Mouse (Mus musculus) midbrain, embryonic 13.5 days (tissue): ENCODE data around the gene Uhrf1bp1l. TPM values are rescaled to one million over a fixed set of nuclear protein-coding genes. Genes with fewer than 3 reads are reported as not detected.

ENCODE experiments used
- ATAC-seq: fragments of 200-750 bp; cut with Nextera tagmentation; 2 replicates; pipeline ENCODE4 v1.8.0; 2017; ENCODE audit warnings: mild to moderate bottlenecking, moderate TSS enrichment, moderate library complexity
- H3K27ac ChIP-seq: fragments of 300-500 bp; sonication (generic); 2 replicates; pipeline ENCODE4 v1.5.1; 2015; ENCODE audit warnings: inconsistent platforms, mild to moderate bottlenecking, moderate library complexity
- H3K27me3 ChIP-seq: fragments of 300-500 bp; sonication (generic); 2 replicates; pipeline ENCODE4 v1.6.1; 2015; ENCODE audit warnings: mild to moderate bottlenecking, inconsistent platforms
- H3K36me3 ChIP-seq: fragments of 300-500 bp; sonication (generic); 2 replicates; pipeline ENCODE4 v1.6.1; 2015; ENCODE audit warnings: mild to moderate bottlenecking, inconsistent platforms
- H3K4me1 ChIP-seq: fragments of 300-500 bp; sonication (generic); replicated peaks from 2 replicates; pipeline ENCODE4 v1.6.1; 2015; ENCODE audit warnings: inconsistent platforms
- H3K4me2 ChIP-seq: fragments of 300-500 bp; sonication (generic); replicated peaks from 2 replicates; pipeline ENCODE4 v1.6.1; 2015; ENCODE audit warnings: moderate library complexity, mild to moderate bottlenecking, inconsistent platforms
- H3K4me3 ChIP-seq: fragments of 300-500 bp; sonication (generic); replicated peaks from 2 replicates; pipeline ENCODE4 v1.5.1; 2015; ENCODE audit warnings: mild to moderate bottlenecking, inconsistent platforms
- H3K9ac ChIP-seq: fragments of 300-500 bp; sonication (generic); replicated peaks from 2 replicates; pipeline ENCODE4 v1.6.1; 2015; ENCODE audit warnings: mild to moderate bottlenecking, inconsistent platforms
- H3K9me3 ChIP-seq: fragments of 300-500 bp; sonication (generic); 2 replicates; pipeline ENCODE4 v1.6.1; 2016; ENCODE audit warnings: mild to moderate bottlenecking, inconsistent platforms
- WGBS: fragments of 180-500 bp; shearing (Covaris S2); methylation state at CpG from one replicate; pipeline ENCODE4 v1.1.7; 2015; 5-methylcytosine and 5-hydroxymethylcytosine counted together
- polyA plus RNA-seq: library from polyadenylated mRNA; unstranded; fragments of >200 nt; fragmentation: Nextera tagmentation; extraction: Ambion mirVana; gene quantifications from 2 replicates; pipeline ENCODE4 v1.2.1, GENCODE M21; 2015

Gene Uhrf1bp1l
- polyA plus RNA-seq, 1 experiment from 2014 or later: 29.9 TPM

DNA sequence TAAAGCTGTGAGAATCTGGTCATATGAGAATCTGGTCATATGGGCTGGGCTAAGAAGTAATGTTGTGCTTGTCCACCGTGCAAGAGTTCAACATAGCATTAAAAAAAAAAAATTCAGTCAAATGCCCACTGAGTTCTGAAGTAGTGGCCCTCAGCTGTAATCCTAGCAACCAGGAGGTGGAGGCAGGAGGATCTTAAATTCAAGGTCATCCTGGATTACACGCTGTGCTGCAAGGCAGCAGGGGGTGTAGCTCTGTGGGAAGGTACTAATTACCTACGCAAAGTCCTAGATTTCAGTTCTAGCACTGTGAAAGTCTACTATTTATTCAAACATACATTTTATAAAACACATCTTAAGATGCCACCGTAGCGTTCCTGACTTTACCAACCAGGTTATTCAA, 13.4 kb upstream of the Uhrf1bp1l start:
- H3K4me2 ChIP-seq: peak overlapping the region; percentile 74
- H3K4me1 ChIP-seq: peaks cover 18% of the 10 kb centered on the region
- no peak overlapping the region for H3K27ac ChIP-seq
- peak overlapping the region; percentile 65 for H3K9ac ChIP-seq
- 12% methylated on average over 5 of the region's 5 CpGs for WGBS
- H3K9me3 ChIP-seq: no peaks in the 10 kb centered on the region
- H3K27me3 ChIP-seq: no peaks in the 10 kb centered on the region
- H3K36me3 ChIP-seq: peaks cover 9% of the 10 kb centered on the region
- ATAC-seq: no peak
- H3K4me3 ChIP-seq: peak overlapping the region; percentile 66

DNA sequence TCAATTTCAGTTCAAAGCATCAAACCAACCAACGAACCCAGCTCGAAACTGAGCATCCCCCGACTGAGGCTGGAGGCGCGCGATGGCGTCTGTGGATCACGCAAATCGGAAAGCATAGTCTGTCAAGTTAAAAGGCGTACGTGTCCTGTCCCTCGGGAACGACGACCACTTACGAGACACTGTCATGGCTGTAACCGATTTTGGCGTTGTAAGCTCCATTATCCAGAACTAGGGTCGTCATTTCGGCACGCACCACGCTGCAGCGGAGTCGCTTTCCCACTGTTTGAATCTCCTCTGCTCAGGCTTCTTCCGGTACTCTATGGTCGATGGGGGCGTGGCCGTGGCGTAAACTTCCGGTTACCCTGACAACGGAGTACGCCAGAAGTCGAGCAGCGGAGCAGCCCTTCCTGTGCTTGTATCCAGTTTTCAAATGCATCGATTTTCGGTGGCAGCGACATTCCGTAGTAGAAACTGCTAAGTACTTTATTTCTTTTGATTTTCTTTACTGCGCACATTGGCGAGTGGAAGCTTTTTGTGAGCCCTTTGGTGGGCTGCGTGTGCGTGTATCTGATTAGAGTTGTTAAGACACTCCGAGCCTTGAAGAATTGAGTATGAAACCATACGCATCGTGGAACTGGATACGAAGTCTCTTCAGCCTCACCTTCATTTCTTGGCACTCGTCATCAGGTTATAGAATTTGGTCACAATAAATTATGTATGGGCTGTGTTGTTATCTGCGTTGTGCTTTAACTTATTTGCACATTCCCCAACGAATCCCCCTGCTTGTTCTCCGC, 12.6 kb upstream of the Uhrf1bp1l start, which contains the start of gene Actr6:
Gene Actr6, minus strand, starts transcription at position 295 of the 794 bp plus-strand sequence.
- Histone ChIP-seq H3K9me3 (no peaks in the 10 kb centered on the region), H3K4me2 (peak within 1 kb of the TSS; percentile 74), H3K4me3 (peak within 1 kb of the TSS; percentile 66), H3K27me3 (no peaks in the 10 kb centered on the region), H3K27ac (peak within 1 kb of the TSS; percentile 76), H3K9ac (peak within 1 kb of the TSS; percentile 65), H3K4me1 (peaks cover 18% of the 10 kb centered on the region), H3K36me3 (peaks cover 4% of the 10 kb centered on the region; the same call in 1 of the 2 replicates)
- 1% methylated on average over 49 of the region's 49 CpGs for WGBS
- ATAC-seq: peak; percentile 99

- H3K4me3 ChIP-seq: no peak overlapping the region
- no peaks in the 10 kb centered on the region for H3K27me3 ChIP-seq
- 48% methylated on average over 5 of the region's 5 CpGs for WGBS
- no peak overlapping the region for H3K4me2 ChIP-seq
- no peaks in the 10 kb centered on the region for H3K36me3 ChIP-seq
- no peak overlapping the region for H3K9ac ChIP-seq
- peaks cover 5% of the 10 kb centered on the region for H3K4me1 ChIP-seq
- H3K9me3 ChIP-seq: no peaks in the 10 kb centered on the region
- no peak for ATAC-seq
- no peak overlapping the region for H3K27ac ChIP-seq
Measured at GRCm38 (mm10) chr10:89737092-89737491, 7.7 kb upstream of the Uhrf1bp1l start.

DNA sequence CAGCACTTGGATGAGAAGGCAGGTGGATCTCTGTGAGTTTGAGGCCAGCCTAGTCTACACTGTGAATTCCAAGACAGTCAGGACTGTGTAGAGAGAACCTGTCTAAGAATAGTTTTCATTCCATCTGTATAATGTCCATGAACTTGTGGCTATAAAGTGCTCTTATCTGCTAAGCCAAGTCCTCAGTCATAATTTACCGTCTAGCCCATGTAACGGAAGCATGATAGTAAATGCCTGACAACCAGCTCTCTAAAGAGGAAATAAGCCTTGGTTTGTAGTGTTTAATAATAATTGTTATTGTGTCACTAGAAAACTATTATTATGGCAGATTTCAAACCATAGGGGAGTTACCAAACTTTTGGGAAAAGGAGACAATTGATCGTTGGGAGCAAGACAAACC, 6.9 kb upstream of the Uhrf1bp1l start:
- Histone ChIP-seq H3K4me3 (no peak overlapping the region), H3K4me1 (peaks cover under 1% of the 10 kb centered on the region), H3K36me3 (no peaks in the 10 kb centered on the region), H3K27ac (no peak overlapping the region), H3K9ac (no peak overlapping the region), H3K27me3 (no peaks in the 10 kb centered on the region), H3K4me2 (no peak overlapping the region), H3K9me3 (no peaks in the 10 kb centered on the region)
- no peak for ATAC-seq
- WGBS: 92% methylated on average over 3 of the region's 3 CpGs

DNA sequence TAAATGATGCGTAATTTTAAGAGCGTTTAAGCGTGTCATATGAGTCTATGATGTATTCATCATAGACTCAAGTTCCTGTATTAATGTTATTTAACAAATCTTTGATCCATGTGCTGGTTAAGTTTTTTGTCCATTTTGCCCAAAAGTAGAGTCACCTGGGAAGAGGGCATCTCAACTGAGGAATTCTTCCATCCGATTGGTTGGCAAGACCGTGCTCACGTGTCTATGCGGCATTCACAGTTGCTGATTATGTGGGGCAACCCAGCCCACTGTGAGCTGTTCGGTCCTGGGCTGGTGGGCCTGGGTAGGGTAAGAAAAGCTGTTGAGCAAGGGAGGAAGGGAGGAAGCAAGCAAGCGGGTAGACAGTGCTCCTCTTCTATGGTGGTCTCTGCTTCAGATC, 6.4 kb upstream of the Uhrf1bp1l start:
- Histone ChIP-seq H3K27ac (no peak overlapping the region), H3K4me3 (no peak overlapping the region), H3K36me3 (no peaks in the 10 kb centered on the region), H3K4me2 (no peak overlapping the region), H3K27me3 (no peaks in the 10 kb centered on the region), H3K9me3 (no peaks in the 10 kb centered on the region), H3K9ac (no peak overlapping the region), H3K4me1 (no peaks in the 10 kb centered on the region)
- no peak for ATAC-seq
- 91% methylated on average over 9 of the region's 9 CpGs for WGBS

- no peaks in the 10 kb centered on the region for H3K36me3 ChIP-seq
- no peaks in the 10 kb centered on the region for H3K27me3 ChIP-seq
- peaks cover 3% of the 10 kb centered on the region; the same call in 1 of the 2 replicates for H3K4me1 ChIP-seq
- no peak overlapping the region for H3K9ac ChIP-seq
- no peak overlapping the region for H3K4me3 ChIP-seq
- no peak overlapping the region for H3K4me2 ChIP-seq
- WGBS: 62% methylated on average over 7 of the region's 7 CpGs
- H3K27ac ChIP-seq: no peak overlapping the region
- no peaks in the 10 kb centered on the region for H3K9me3 ChIP-seq
- ATAC-seq: no peak
Measured at GRCm38 (mm10) chr10:89739703-89740102, 5.1 kb upstream of the Uhrf1bp1l start.

DNA sequence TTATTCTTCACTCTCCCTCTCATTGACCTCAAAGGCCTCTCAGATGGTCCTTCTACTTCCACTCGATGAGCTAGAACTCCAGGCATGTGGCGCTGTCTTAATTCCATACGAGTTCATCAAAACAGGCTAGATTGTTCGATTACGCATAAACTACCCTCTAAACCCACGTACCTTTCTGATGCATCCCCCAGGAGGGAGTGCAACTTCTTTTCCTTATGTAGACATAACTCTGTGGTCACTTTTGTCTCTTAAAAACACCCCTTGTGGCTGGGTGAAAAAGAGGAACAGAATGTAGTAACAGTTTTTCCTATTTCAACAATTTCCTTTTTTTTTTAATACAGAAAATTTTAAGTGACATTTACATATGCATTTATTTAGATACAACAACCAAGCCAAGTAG, 3.8 kb upstream of the Uhrf1bp1l start:
- H3K4me1 ChIP-seq: peaks cover 3% of the 10 kb centered on the region; the same call in 1 of the 2 replicates

GRCm38 (mm10) chr10:89743266-89743665, 1.5 kb upstream of the Uhrf1bp1l start:
- Histone ChIP-seq H3K4me1 (peaks cover 14% of the 10 kb centered on the region), H3K9me3 (no peaks in the 10 kb centered on the region), H3K9ac (no peak overlapping the region), H3K4me3 (no peak overlapping the region), H3K4me2 (no peak overlapping the region), H3K27ac (no peak overlapping the region), H3K27me3 (no peaks in the 10 kb centered on the region), H3K36me3 (no peaks in the 10 kb centered on the region)
- ATAC-seq: no peak
- 91% methylated on average over 4 of the region's 4 CpGs for WGBS

More for the DNA sequence above, 3.8 kb upstream of the Uhrf1bp1l start:
- Histone ChIP-seq H3K27me3 (no peaks in the 10 kb centered on the region), H3K4me2 (no peak overlapping the region), H3K4me3 (no peak overlapping the region), H3K9me3 (no peaks in the 10 kb centered on the region), H3K9ac (no peak overlapping the region), H3K27ac (no peak overlapping the region), H3K36me3 (no peaks in the 10 kb centered on the region)
- WGBS: 86% methylated on average over 6 of the region's 6 CpGs
- no peak for ATAC-seq

- Histone ChIP-seq H3K9ac (no peak overlapping the region), H3K4me2 (peak overlapping the region; percentile 78), H3K4me1 (peaks cover 14% of the 10 kb centered on the region), H3K36me3 (no peaks in the 10 kb centered on the region), H3K27ac (no peak overlapping the region), H3K27me3 (no peaks in the 10 kb centered on the region), H3K9me3 (no peaks in the 10 kb centered on the region), H3K4me3 (peak overlapping the region; percentile 93)
- 31% methylated on average over 3 of the region's 3 CpGs for WGBS
- no peak for ATAC-seq
Measured at GRCm38 (mm10) chr10:89744341-89744740, 450 bp upstream of the Uhrf1bp1l start.

DNA sequence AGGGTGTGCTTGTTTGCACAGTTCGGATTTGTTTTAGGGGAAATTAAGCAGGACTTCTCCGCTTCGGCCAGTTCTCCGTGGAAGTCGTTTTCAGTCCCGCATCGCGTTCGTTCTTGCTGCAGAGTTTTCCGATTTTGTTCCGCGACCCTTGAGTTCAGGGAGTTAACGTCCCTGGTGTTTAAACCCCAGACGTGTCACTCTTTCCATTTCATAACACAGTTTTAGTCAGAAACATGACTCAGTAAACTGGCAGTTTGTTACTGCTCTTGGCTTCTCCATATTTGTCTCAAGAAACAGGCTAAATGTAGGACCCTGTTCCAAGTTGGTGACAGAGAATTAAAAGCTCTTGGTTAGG, 852 bp downstream of the Uhrf1bp1l start:
- H3K4me2 ChIP-seq: peak overlapping the region; percentile 78
- H3K4me3 ChIP-seq: peak overlapping the region; percentile 93
- no peaks in the 10 kb centered on the region for H3K27me3 ChIP-seq
- H3K9me3 ChIP-seq: no peaks in the 10 kb centered on the region
- WGBS: under 1% methylated on average over 14 of the region's 14 CpGs
- H3K4me1 ChIP-seq: peaks cover 14% of the 10 kb centered on the region
- H3K9ac ChIP-seq: peak overlapping the region; percentile 93
- no peak for ATAC-seq
- no peaks in the 10 kb centered on the region for H3K36me3 ChIP-seq
- peak overlapping the region; percentile 95; the same call in 1 of the 2 replicates for H3K27ac ChIP-seq

- 62% methylated on average over 3 of the region's 3 CpGs for WGBS
- H3K36me3 ChIP-seq: no peaks in the 10 kb centered on the region
- no peaks in the 10 kb centered on the region for H3K9me3 ChIP-seq
- H3K4me2 ChIP-seq: peak overlapping the region; percentile 28; the same call in 1 of the 2 replicates
- H3K4me1 ChIP-seq: peaks cover 14% of the 10 kb centered on the region
- no peak for ATAC-seq
- H3K4me3 ChIP-seq: no peak overlapping the region
- H3K9ac ChIP-seq: no peak overlapping the region
- H3K27me3 ChIP-seq: no peaks in the 10 kb centered on the region
- H3K27ac ChIP-seq: no peak overlapping the region
Measured at GRCm38 (mm10) chr10:89746581-89746980, 1.8 kb downstream of the Uhrf1bp1l start.

GRCm38 (mm10) chr10:89747221-89747905, 2.6 kb downstream of the Uhrf1bp1l start:
- H3K9me3 ChIP-seq: no peaks in the 10 kb centered on the region
- no peak overlapping the region for H3K27ac ChIP-seq
- H3K36me3 ChIP-seq: no peaks in the 10 kb centered on the region
- no peak for ATAC-seq
- WGBS: 96% methylated on average over 8 of the region's 8 CpGs
- H3K9ac ChIP-seq: no peak overlapping the region
- no peaks in the 10 kb centered on the region for H3K27me3 ChIP-seq
- H3K4me1 ChIP-seq: peaks cover 14% of the 10 kb centered on the region
- H3K4me3 ChIP-seq: no peak overlapping the region
- no peak overlapping the region for H3K4me2 ChIP-seq
